Mouse (Mus musculus): ENCODE measurements around the gene Pik3ap1.
A peak's percentile ranks its signal among the peaks of the same experiment; 100 is the strongest.

Pik3ap1 gene

GRCm38 (mm10) chr19:41372322-41372721 is 12.6 kb downstream of the Pik3ap1 start:
- TF ChIP-seq GATA4 (IDR thresholded peaks at IDR 0.05; ENCODE audit: insufficient replicate concordance, low read length) = no peak

- TF ChIP-seq GATA4 (IDR thresholded peaks at IDR 0.05; ENCODE audit: insufficient replicate concordance, low read length) = no peak
Measured at GRCm38 (mm10) chr19:41371373-41371772, 13.5 kb downstream of the Pik3ap1 start.

- TF ChIP-seq GATA4 (IDR thresholded peaks at IDR 0.05; ENCODE audit: insufficient replicate concordance, low read length) = no peak
Measured at GRCm38 (mm10) chr19:41369557-41370460, 15.1 kb downstream of the Pik3ap1 start.

GRCm38 (mm10) chr19:41366854-41367517 is 17.9 kb downstream of the Pik3ap1 start:
- no peak for TF ChIP-seq GATA4 (IDR thresholded peaks at IDR 0.05; ENCODE audit: insufficient replicate concordance, low read length)

- no peak for TF ChIP-seq GATA4 (IDR thresholded peaks at IDR 0.05; ENCODE audit: insufficient replicate concordance, low read length)
Measured at GRCm38 (mm10) chr19:41366192-41366853, 18.6 kb downstream of the Pik3ap1 start.

GRCm38 (mm10) chr19:41365570-41365969 is 19.3 kb downstream of the Pik3ap1 start:
- TF ChIP-seq GATA4 (IDR thresholded peaks at IDR 0.05; ENCODE audit: insufficient replicate concordance, low read length) = no peak

- TF ChIP-seq GATA4 (IDR thresholded peaks at IDR 0.05; ENCODE audit: insufficient replicate concordance, low read length) = no peak
Measured at GRCm38 (mm10) chr19:41364509-41364908, 20.4 kb downstream of the Pik3ap1 start.

GRCm38 (mm10) chr19:41362963-41363362 is 21.9 kb downstream of the Pik3ap1 start:
- no peak for TF ChIP-seq GATA4 (IDR thresholded peaks at IDR 0.05; ENCODE audit: insufficient replicate concordance, low read length)

GRCm38 (mm10) chr19:41360459-41360858 is 24.4 kb downstream of the Pik3ap1 start:
- TF ChIP-seq GATA4 (IDR thresholded peaks at IDR 0.05; ENCODE audit: insufficient replicate concordance, low read length) = no peak

GRCm38 (mm10) chr19:41354287-41354951 is 30.5 kb downstream of the Pik3ap1 start:
- TF ChIP-seq GATA4 (IDR thresholded peaks at IDR 0.05; ENCODE audit: insufficient replicate concordance, low read length) = no peak

- TF ChIP-seq GATA4 (IDR thresholded peaks at IDR 0.05; ENCODE audit: insufficient replicate concordance, low read length) = no peak
Measured at GRCm38 (mm10) chr19:41349624-41350023, 35.3 kb downstream of the Pik3ap1 start.

- TF ChIP-seq GATA4 (IDR thresholded peaks at IDR 0.05; ENCODE audit: insufficient replicate concordance, low read length) = no peak
Measured at GRCm38 (mm10) chr19:41348161-41348560, 36.7 kb downstream of the Pik3ap1 start.

- peak; percentile 63 for TF ChIP-seq GATA4 (IDR thresholded peaks at IDR 0.05; ENCODE audit: insufficient replicate concordance, low read length)
Measured at GRCm38 (mm10) chr19:41347326-41347725, 37.6 kb downstream of the Pik3ap1 start.

GRCm38 (mm10) chr19:41346099-41346850 is 38.6 kb downstream of the Pik3ap1 start:
- TF ChIP-seq GATA4 (IDR thresholded peaks at IDR 0.05; ENCODE audit: insufficient replicate concordance, low read length) = no peak
